Mouse (Mus musculus) right cerebral cortex, postnatal 14 days (tissue): Measurements from ENCODE around the gene Ngf.

Source experiments
- DNase-seq: peaks from one replicate; pipeline ENCODE4 v3.0.0; 2022

The Ngf gene

DNA sequence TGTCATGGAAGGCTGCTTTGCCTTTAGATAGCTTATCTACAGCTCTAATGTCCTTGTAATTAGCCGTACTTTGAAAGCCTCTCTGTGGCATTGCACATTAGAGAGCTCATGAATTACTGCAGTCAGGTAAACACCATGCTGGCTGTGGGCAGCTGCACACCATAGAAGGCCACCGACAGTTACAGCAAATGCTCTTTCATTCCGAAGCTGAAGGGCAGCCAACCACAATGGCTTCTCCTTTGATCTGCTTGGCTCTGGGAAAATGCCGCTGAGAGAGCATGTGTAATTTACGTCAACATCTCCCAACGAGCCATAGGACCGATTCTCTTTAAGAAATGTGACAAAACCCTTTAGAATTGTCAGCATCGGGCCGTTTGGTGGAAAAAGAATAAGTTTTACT, 38.7 kb downstream of the Ngf start:
- DNase-seq: no peak

DNA sequence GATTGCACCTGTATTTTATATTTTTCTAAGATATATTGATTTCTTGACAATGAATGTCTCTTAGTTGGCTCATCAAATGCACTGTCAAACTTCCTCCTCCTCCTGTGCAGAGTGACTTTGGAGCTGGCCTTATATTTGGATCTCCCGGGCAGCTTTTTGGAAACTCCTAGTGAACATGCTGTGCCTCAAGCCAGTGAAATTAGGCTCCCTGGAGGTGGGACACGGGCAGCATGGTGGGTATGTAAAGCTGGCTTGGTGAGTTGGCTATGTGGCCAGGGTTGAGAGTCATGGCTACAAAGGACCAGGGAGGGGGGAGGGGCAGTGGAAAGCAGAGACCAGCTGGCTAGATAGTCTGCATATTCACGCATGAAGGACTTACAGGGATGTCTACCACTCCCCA, 39.9 kb downstream of the Ngf start:
- no peak for DNase-seq

DNA sequence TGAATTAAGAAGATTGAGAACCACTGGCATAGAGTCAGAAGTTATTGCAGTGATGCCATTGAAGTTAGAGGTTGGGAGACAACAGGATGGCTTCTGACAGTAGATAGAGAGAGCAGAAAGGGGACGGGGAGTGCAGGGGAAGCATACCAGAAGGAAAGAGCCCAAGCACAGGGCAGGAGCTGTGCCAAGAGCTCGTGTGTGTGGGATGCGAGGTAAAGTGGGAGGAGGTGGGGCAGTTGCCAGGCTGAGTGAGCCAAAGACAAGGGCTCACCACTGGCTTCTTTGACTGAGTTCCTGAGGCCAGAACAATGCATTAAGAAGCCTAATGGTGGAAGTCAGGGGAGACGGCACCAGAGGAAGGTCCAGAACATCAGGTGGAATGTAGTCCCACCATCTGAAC, 47.2 kb downstream of the Ngf start:
- DNase-seq: no peak

DNA sequence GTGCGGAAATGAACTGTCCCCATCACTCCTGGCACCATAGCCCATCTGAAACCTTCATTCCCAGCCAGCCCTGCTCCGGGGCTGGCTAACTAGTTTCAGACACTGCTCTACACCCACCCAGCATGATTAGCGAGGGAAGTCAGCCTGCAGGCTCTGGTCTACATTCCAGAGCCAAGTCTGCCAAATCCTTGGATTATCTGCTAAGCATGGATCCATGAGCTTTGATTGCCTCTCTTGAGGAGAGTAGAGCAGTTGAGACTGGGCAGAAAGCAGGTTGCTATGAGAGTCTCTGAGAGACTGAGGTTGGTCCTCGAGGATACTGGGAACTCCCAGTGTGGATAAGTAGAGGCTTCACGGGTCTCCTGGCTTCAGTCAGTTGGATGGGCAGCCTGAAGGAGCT, 51.3 kb downstream of the Ngf start:
- DNase-seq: no peak

DNA sequence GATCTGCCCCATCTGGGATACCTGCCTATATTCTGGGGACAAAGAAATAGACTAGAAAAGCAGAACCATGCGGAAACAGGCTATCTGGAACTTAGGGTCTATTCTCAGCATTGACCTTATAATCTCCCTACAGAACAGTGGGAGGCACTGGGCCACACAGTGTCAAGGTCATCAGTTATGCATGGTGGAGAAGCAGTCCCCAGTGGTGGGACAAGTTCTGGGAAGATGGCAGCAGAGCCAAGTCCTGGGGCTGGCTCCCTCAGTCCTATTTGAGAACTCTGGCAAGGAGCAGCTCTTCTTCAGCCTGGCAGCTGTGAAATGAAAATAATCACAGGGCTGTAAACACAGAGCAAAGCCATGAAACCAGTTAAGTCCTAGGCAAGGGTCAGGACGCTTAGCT, 54.0 kb downstream of the Ngf start:
- DNase-seq: no peak

DNA sequence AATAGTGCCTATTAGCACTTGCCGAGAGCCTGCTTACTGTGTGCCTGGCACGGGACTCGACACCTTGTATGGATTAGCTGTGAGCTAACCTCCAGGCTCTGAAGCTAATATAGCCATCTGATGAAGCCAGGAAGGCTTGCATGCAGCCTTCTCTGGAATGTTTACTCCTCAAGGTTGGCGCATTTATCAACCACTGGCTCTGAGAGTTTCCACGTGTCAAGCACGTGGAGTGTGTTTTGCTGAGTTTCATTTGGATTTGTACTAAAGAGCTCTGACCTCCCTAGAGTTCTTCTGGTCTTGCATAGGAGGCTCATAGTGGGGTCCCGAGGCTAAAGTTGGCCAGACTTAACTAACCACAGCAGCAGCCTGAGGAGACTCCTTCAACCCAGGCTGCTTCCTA, 55.2 kb downstream of the Ngf start:
- DNase-seq: no peak

DNA sequence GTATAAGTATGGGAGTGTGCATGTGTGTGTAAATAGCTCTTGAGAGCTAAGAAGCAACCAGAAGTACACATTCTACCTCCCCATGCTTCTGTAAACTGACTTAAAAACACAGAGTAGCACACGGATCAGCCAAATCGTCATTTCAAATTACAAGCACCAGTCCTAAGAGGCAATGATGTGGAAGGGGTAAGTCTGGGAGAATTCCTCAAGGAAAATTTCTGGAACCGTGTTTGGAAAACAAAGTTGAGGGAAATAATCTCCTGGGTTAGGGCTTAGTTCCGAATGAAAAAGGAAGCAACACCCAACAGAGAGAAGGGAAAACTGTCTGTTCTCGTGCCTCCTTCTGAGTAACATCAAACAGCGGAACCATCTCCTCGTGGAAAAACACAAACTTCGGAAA, 56.1 kb downstream of the Ngf start:
- no peak for DNase-seq

DNA sequence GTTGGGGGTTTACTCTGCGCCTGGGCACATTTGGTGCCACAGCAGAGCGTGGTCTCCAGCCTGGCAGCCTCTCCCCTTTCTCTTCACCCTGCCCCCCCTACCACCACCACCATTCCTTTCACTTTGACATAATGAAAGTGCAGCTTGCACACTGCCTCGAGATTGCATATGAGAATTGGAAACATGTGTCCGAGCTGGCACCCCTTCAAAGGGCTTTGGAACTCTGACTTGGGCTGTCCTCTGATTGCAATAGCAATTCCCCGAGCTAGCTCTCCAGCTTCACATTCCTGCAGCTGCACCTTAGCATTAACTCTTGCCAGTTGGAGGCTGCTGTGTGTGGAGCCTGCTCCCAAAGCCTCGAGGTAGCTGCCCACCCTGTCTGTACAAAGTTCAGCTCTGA, 56.8 kb downstream of the Ngf start:
- DNase-seq: no peak

DNA sequence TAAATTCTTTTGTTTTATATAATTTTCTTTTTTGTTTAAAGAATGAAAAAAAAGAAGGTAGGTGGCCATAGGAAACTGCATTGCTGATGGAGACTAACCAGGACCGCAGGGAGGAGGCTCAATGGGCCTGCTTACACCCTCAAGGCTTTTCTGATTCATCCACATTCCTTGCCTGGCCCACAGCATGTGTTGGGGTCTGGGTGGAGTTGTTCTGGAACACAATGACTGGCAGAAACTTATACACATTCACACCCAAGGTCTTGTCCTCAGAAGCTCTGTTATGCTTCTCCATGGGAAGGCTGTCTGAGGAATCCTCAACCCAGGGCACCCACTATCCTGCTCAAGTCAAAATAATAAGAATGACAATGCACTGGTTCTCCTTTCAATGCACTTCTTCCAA, 65.0 kb downstream of the Ngf start:
- no peak for DNase-seq

DNA sequence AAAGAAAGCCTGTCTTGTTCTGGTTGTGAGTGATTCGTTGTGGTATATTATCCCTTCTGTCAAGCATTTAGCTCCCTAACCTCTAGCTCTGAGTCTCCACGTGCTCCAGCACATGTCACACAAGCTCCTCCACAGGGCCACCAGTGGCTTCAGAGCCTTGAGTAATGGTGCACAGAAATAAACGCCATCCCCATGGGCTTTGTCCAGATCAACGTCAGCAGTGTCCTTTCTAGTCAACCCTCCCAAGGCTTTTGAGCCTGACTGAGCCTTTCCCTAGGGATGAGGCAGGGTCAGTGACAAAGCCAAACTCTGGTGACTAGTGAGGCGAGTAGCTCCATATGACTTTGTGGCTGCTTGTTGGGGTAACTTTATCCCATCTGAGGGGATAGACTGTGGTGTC, 73.9 kb downstream of the Ngf start:
- DNase-seq: no peak

DNA sequence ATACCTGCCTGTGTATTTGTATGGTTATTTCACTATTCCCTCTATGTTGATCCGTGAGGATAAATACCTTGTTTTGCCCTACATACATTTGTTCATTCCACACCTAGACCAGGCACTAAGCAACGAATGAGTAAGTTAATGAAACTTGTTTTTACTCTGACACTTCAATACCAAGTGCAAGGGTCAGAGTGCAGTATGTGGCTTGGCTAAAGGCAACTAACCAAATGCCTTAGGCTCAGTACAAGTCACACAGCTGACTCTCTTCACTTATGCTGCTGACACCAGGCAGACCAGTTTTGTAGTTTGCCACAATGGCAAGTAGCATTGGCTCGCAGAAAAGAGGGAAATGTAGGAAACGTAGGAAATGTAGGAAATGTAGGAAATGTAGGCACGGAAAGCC, 77.8 kb downstream of the Ngf start:
- no peak for DNase-seq

DNA sequence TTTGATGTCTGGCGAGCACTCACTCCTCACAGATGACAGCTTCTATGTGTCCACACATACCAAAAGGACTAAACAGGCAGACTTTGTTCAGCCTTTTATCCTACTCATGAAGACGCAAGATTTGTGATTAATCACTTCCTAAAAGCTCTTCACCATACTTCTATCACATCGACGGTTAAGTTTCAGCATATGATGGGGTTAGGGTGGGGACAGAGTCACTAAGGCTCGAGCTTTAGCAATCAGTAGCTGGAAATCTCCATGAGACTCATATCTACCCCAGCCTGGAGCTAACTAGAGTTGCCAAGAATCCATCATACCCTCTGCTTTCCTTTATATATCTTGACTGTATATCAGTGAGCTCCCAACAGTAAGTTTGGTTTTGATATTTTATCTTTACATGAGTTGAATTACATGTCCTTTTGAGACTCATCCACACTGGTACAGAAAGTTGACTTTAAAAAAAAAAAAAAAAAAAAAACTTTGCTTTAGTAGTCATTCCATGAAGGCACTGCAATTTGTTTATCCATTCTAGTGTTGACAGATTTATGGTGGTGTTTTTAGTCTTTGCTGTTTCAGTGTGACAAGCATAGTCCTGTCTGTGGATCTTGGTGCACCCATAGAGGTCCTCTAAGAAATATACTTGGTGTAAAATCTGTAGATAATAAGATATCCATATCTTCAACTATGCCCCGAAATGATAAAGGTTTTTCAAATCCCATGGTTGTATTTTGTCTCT, 84.4 kb downstream of the Ngf start:
- DNase-seq: no peak

DNA sequence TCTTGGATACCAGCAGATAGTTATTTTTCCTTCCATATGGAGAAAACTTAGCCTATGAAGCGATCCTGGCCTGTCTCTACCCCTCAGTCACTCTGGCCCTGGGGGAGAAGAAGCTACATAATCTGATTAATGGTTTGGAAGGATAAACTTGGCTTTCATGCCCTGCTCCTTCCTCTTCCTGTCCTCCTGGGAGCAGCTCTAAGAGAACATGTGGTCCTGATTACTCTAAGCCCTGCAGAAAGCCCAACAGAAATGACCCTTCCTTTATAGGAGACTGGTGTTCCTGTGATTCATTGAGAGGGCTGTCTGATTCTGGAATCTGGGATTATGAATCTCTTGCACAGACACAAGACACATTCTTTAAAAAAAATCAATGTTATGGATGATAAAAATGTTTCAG, 86.4 kb downstream of the Ngf start:
- DNase-seq: no peak

DNA sequence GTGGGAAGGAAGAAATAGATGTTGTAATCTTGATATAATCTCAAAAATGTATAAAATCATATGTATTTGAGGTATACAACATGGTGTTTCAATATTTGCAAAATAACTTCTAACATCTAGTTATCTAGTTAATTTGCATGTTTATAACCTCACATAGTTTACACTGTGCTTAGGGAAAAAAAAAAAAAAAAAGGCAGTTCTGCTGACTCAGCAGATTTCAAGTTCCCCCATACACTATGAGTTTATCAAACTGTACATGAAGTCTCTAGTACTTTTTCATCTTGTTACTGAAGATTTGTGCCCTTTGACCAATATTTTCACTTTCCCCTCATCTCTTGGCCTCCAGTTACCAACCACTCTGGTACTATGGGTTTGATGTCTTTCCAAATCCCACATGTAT, 86.9 kb downstream of the Ngf start:
- DNase-seq: no peak
